Mouse (Mus musculus) liver, embryonic 14.5 days (tissue): ENCODE measurements around the gene Cct5. TPM values are rescaled to one million over a fixed set of nuclear protein-coding genes. Genes with fewer than 3 reads are reported as not detected.

Experiments used
- ATAC-seq: fragments of 200-750 bp; cut with Nextera tagmentation; 2 replicates; pipeline ENCODE4 v1.8.0; 2017; ENCODE audit warnings: moderate number of reproducible peaks, mild to moderate bottlenecking, moderate library complexity; ENCODE audit not compliant: insufficient read depth
- DNase-seq, 3 experiments: peaks; one replicate each; pipeline ENCODE4 v3.0.0-alpha.2; 2012 to 2013; ENCODE audit warnings: low read depth in 3 of 3, low spot score in 3 of 3
- H3K27ac ChIP-seq: fragments of 300-500 bp; sonication (generic); 2 replicates; pipeline ENCODE4 v1.5.1; 2014; ENCODE audit warnings: moderate library complexity, mild to moderate bottlenecking, control low read depth, inconsistent platforms
- H3K27me3 ChIP-seq: fragments of 300-500 bp; sonication (generic); 2 replicates; pipeline ENCODE4 v1.6.1; 2014; ENCODE audit warnings: mild to moderate bottlenecking, low read length, moderate library complexity; ENCODE audit not compliant: control insufficient read depth, insufficient read depth
- H3K36me3 ChIP-seq: fragments of 300-500 bp; sonication (generic); replicated peaks from 2 replicates; pipeline ENCODE4 v1.6.1; 2014; ENCODE audit warnings: low read depth; ENCODE audit not compliant: control insufficient read depth, insufficient read depth
- H3K4me1 ChIP-seq, 2 experiments: fragments of 200-500 bp in 1 of 2; fragments of 300-500 bp in 1 of 2; sonication (generic) in 1 of 2; replicated peaks; 2 replicates each; pipeline ENCODE4 v1.6.1; 2012 to 2014; ENCODE audit warnings: antibody characterized with exemption in 1 of 2, inconsistent platforms in 1 of 2, low read length in 1 of 2; ENCODE audit not compliant: control insufficient read depth in 2 of 2, insufficient read depth in 2 of 2
- H3K4me2 ChIP-seq: fragments of 300-500 bp; sonication (generic); 2 replicates; pipeline ENCODE4 v1.6.1; 2014; ENCODE audit warnings: low read depth, mild to moderate bottlenecking, control low read depth, moderate library complexity
- H3K4me3 ChIP-seq, 2 experiments: fragments of 200-500 bp in 1 of 2; fragments of 300-500 bp in 1 of 2; sonication (generic) in 1 of 2; 2 replicates each; pipeline ENCODE4 v1.5.1; 2012 to 2014; ENCODE audit warnings: low read depth in 2 of 2, low read length in 2 of 2, mild to moderate bottlenecking in 2 of 2, control low read depth in 1 of 2, inconsistent platforms in 1 of 2, moderate library complexity in 1 of 2; ENCODE audit not compliant: insufficient read depth in 1 of 2
- H3K9ac ChIP-seq: fragments of 300-500 bp; sonication (generic); replicated peaks from 2 replicates; pipeline ENCODE4 v1.6.1; 2014; ENCODE audit warnings: mild to moderate bottlenecking, control low read depth, moderate library complexity
- H3K9me3 ChIP-seq: fragments of 300-500 bp; sonication (generic); 2 replicates; pipeline ENCODE4 v1.6.1; 2016; ENCODE audit warnings: low read length, mixed read lengths; ENCODE audit not compliant: control insufficient read depth
- CTCF ChIP-seq: IDR thresholded peaks from 2 replicates; pipeline ENCODE4 v1.5.1; 2016; ENCODE audit warnings: antibody characterized with exemption, low read depth, control low read depth
- EP300 ChIP-seq: IDR thresholded peaks from 2 replicates; pipeline ENCODE4 v1.6.1; 2016; ENCODE audit warnings: antibody characterized with exemption, low read depth
- WGBS: fragments of 180-500 bp; shearing (Covaris S2); extraction: QIAGEN DNeasy Blood & Tissue Kit; methylation state at CpG from one replicate; pipeline ENCODE4 v1.1.7; 2014; ENCODE audit not compliant: insufficient replicate concordance; 5-methylcytosine and 5-hydroxymethylcytosine counted together
- polyA plus RNA-seq, 2 experiments: library from polyadenylated mRNA; depleted of rRNA in 1 of 2; stranded (reverse) in 1 of 2; unstranded in 1 of 2; fragments of >200 nt; fragmentation: Nextera tagmentation in 1 of 2; extraction: Ambion mirVana in 1 of 2; gene quantifications; 2 replicates each; pipeline versions ENCODE4 v1.2.1 to v1.2.3; 2012 to 2014

Cct5 gene
- polyA plus RNA-seq, 2 experiments: 167 to 341 TPM

- H3K4me1 ChIP-seq: peaks cover 13 to 23% of the 10 kb centered on the region in 2 experiments
- DNase-seq (no peak), ATAC-seq (no peak)
- H3K36me3 ChIP-seq: no peaks in the 10 kb centered on the region
- no peak overlapping the region for H3K27ac ChIP-seq
- no peaks in the 10 kb centered on the region for H3K27me3 ChIP-seq
- H3K4me3 ChIP-seq: no peak overlapping the region
- no peaks in the 10 kb centered on the region for H3K9me3 ChIP-seq
- no peak overlapping the region for H3K4me2 ChIP-seq
- WGBS: 77% methylated on average over 6 of the region's 6 CpGs
- H3K9ac ChIP-seq: no peak overlapping the region
- no peak for TF ChIP-seq CTCF
- TF ChIP-seq EP300: no peak
Measured at GRCm38 (mm10) chr15:31546291-31546690, 55.3 kb downstream of the Cct5 start.

- no peak overlapping the region for H3K4me2 ChIP-seq
- DNase-seq (no peak), ATAC-seq (no peak)
- H3K27me3 ChIP-seq: no peaks in the 10 kb centered on the region
- no peak overlapping the region for H3K4me3 ChIP-seq
- TF ChIP-seq EP300 (no peak), CTCF (no peak)
- no peaks in the 10 kb centered on the region for H3K36me3 ChIP-seq
- peaks cover 24 to 36% of the 10 kb centered on the region in 2 experiments for H3K4me1 ChIP-seq
- H3K27ac ChIP-seq: no peak overlapping the region
- H3K9ac ChIP-seq: no peak overlapping the region
- 61% methylated on average over 1 of the region's 1 CpGs for WGBS
- no peaks in the 10 kb centered on the region for H3K9me3 ChIP-seq
Measured at GRCm38 (mm10) chr15:31545058-31545457, 56.5 kb downstream of the Cct5 start.

GRCm38 (mm10) chr15:31543246-31543645, 58.4 kb downstream of the Cct5 start:
- Histone ChIP-seq H3K9ac (no peak overlapping the region), H3K27me3 (no peaks in the 10 kb centered on the region), H3K27ac (no peak overlapping the region), H3K4me1 (peaks cover 30 to 49% of the 10 kb centered on the region in 2 experiments), H3K9me3 (no peaks in the 10 kb centered on the region), H3K4me3 (no peak overlapping the region), H3K36me3 (no peaks in the 10 kb centered on the region), H3K4me2 (no peak overlapping the region)
- TF ChIP-seq CTCF (no peak), EP300 (no peak)
- DNase-seq: no peak
- WGBS: 4% methylated on average over 3 of the region's 3 CpGs
- ATAC-seq: no peak; the same call in 1 of the 2 replicates

GRCm38 (mm10) chr15:31542013-31542958, 59.3 kb downstream of the Cct5 start:
- ATAC-seq: no peak
- 14% methylated on average over 10 of the region's 10 CpGs for WGBS
- no peak for DNase-seq
- Histone ChIP-seq H3K9ac (no peak overlapping the region), H3K27me3 (no peaks in the 10 kb centered on the region), H3K9me3 (no peaks in the 10 kb centered on the region), H3K4me3 (no peak overlapping the region), H3K36me3 (no peaks in the 10 kb centered on the region), H3K4me1 (peaks cover 30 to 49% of the 10 kb centered on the region in 2 experiments), H3K27ac (peak overlapping the region; percentile 36; the same call in 1 of the 2 replicates), H3K4me2 (peak overlapping the region; percentile 39)
- no peak for TF ChIP-seq EP300
- TF ChIP-seq CTCF: no peak

Other genes starting within 250 kb of the Cct5 start
- gene Ankrd33b, start 234.1 kb downstream of the Cct5 start, polyA plus RNA-seq (2012; rRNA removed): 0.19 and 0.24 TPM in 2 replicates
- 0.27 and 0.43 TPM in 2 replicates for gene Ankrd33b, start 234.1 kb downstream of the Cct5 start, polyA plus RNA-seq (2014; fragmentation: Nextera tagmentation; extraction: Ambion mirVana)
- gene Ropn1l, start 148.1 kb downstream of the Cct5 start, polyA plus RNA-seq (2012; rRNA removed): 0.86 and 1.0 TPM in 2 replicates
- gene Ropn1l, start 148.1 kb downstream of the Cct5 start, polyA plus RNA-seq (2014; fragmentation: Nextera tagmentation; extraction: Ambion mirVana): 1.9 and 2.7 TPM in 2 replicates
- gene March6, start 70.8 kb downstream of the Cct5 start, polyA plus RNA-seq (2012; rRNA removed): 6.9 and 9.0 TPM in 2 replicates
- 12.7 and 15.3 TPM in 2 replicates for gene March6, start 70.8 kb downstream of the Cct5 start, polyA plus RNA-seq (2014; fragmentation: Nextera tagmentation; extraction: Ambion mirVana)
- 5.1 and 5.5 TPM in 2 replicates for gene Cmbl, start 36.4 kb downstream of the Cct5 start, polyA plus RNA-seq (2012; rRNA removed)
- gene Cmbl, start 36.4 kb downstream of the Cct5 start, polyA plus RNA-seq (2014; fragmentation: Nextera tagmentation; extraction: Ambion mirVana): 5.0 and 6.8 TPM in 2 replicates
- 4.8 and 6.7 TPM in 2 replicates for gene Fam173b, start within 50 bp of the Cct5 start, polyA plus RNA-seq (2012; rRNA removed)
- gene Fam173b, start within 50 bp of the Cct5 start, polyA plus RNA-seq (2014; fragmentation: Nextera tagmentation; extraction: Ambion mirVana): 7.9 and 9.0 TPM in 2 replicates